Mouse (Mus musculus): Measurements from ENCODE around the gene Timd4.

GRCm38 (mm10) chr11:46776879-46777278 is 33.7 kb upstream of the Timd4 start:
- TF ChIP-seq CTCF (conservative IDR thresholded peaks at IDR 0.05; ENCODE audit: low read length), result no peak
- no peak for TF ChIP-seq POU5F1 (IDR thresholded peaks at IDR 0.05; ENCODE audit: borderline replicate concordance, low read length)

Measured in E14TG2a.4 (cell line).